Mouse (Mus musculus): ENCODE results near the gene Lrrc7.

DNA sequence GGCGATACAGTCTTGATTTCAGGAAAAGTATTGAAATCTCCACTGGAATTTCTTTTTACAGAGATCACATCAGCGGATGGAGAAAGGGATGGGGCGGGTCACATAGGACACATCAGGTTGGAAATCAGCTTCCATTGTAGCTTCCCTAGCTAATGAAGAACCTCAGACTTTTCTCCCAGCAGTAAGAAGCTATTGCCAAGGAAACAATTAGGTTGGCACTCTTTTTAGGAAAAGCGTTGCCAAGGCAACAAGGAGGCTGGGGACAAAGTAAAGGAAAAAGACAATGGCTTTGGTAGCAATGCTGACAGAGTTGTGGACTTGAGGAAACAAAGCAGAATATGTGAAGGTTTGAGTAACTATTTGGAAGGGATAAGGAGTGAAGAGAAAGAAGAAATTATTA is 393.6 kb downstream of the Lrrc7 start:
- TF ChIP-seq CTCF (IDR thresholded peaks at IDR 0.05; ENCODE audit: insufficient read depth, low read length) (no peak), POLR2A (IDR thresholded peaks at IDR 0.05; ENCODE audit: borderline replicate concordance, extremely low read depth, low read depth, low read length) (no peak)

Measured in lung, adult 2 months (tissue).